Mouse (Mus musculus) ES-Bruce4 (cell line): ENCODE data around the gene Fbln2. TPM values are rescaled to one million over a fixed set of nuclear protein-coding genes. Genes with fewer than 3 reads are reported as not detected.

Experiments used
- H3K27ac ChIP-seq: 2 replicates; pipeline ENCODE4 v1.5.1; 2012; ENCODE audit warnings: low read length, inconsistent platforms; ENCODE audit not compliant: insufficient read depth
- H3K27me3 ChIP-seq: 2 replicates; pipeline ENCODE4 v1.6.1; 2012; ENCODE audit warnings: mild to moderate bottlenecking, low read length, inconsistent platforms; ENCODE audit not compliant: control insufficient read depth, poor library complexity, insufficient read depth, severe bottlenecking
- H3K36me3 ChIP-seq: 2 replicates; pipeline ENCODE4 v1.6.1; 2012; ENCODE audit warnings: inconsistent platforms, mild to moderate bottlenecking, low read length, moderate library complexity; ENCODE audit not compliant: control insufficient read depth, poor library complexity, insufficient read depth, severe bottlenecking
- H3K4me1 ChIP-seq: one replicate; pipeline ENCODE4 v1.8.1; 2011; ENCODE audit warnings: low read length; ENCODE audit not compliant: control insufficient read depth, insufficient read depth
- H3K4me3 ChIP-seq: 2 replicates; pipeline ENCODE4 v1.5.1; 2011; ENCODE audit warnings: low read depth, mild to moderate bottlenecking, low read length
- H3K9ac ChIP-seq: 2 replicates; pipeline ENCODE4 v1.6.1; 2012; ENCODE audit warnings: low read depth, mild to moderate bottlenecking, inconsistent platforms; ENCODE audit not compliant: poor library complexity, severe bottlenecking
- H3K9me3 ChIP-seq: replicated peaks from 2 replicates; pipeline ENCODE4 v1.6.1; 2012; ENCODE audit warnings: mild to moderate bottlenecking, low read length, inconsistent platforms; ENCODE audit not compliant: control insufficient read depth, poor library complexity, insufficient read depth, severe bottlenecking
- CTCF ChIP-seq: IDR thresholded peaks from one replicate; pipeline ENCODE4 v1.8.1; 2011; ENCODE audit warnings: low read depth, low read length
- EP300 ChIP-seq: IDR thresholded peaks from 2 replicates; pipeline ENCODE4 v1.6.1; 2011; ENCODE audit warnings: low read depth, low read length; ENCODE audit not compliant: insufficient read depth
- POLR2A ChIP-seq: IDR thresholded peaks from one replicate; pipeline ENCODE4 v1.8.1; 2011; ENCODE audit warnings: low read length; ENCODE audit not compliant: insufficient read depth
- polyA plus RNA-seq: library from polyadenylated mRNA; stranded (reverse); fragments of >200 nt; gene quantifications from 2 replicates; pipeline ENCODE4 v1.2.4, GENCODE M21; 2011; ENCODE audit warnings: low read depth; ENCODE audit not compliant: missing spikeins, insufficient read depth, insufficient read length

Fbln2 gene
- polyA plus RNA-seq, 1 experiment = 23.3 TPM

GRCm38 (mm10) chr6:91302337-91302736 lies 90.1 kb downstream of the Fbln2 start:
- Histone ChIP-seq H3K4me1 (no peaks in the 10 kb centered on the region), H3K4me3 (no peak overlapping the region), H3K36me3 (no peaks in the 10 kb centered on the region), H3K9me3 (no peaks in the 10 kb centered on the region), H3K9ac (no peak overlapping the region), H3K27ac (no peak overlapping the region), H3K27me3 (no peaks in the 10 kb centered on the region)
- TF ChIP-seq CTCF (no peak), EP300 (no peak), POLR2A (no peak)

- H3K27ac ChIP-seq = no peak overlapping the region
These were observed 91.9 kb downstream of the Fbln2 start for GRCm38 (mm10) chr6:91304172-91304571.

GRCm38 (mm10) chr6:91307972-91308371 lies 95.7 kb downstream of the Fbln2 start:
- TF ChIP-seq EP300 (no peak), CTCF (no peak), POLR2A (no peak)
- Histone ChIP-seq H3K27ac (no peak overlapping the region), H3K4me1 (no peaks in the 10 kb centered on the region), H3K4me3 (no peak overlapping the region), H3K36me3 (no peaks in the 10 kb centered on the region), H3K27me3 (no peaks in the 10 kb centered on the region), H3K9me3 (no peaks in the 10 kb centered on the region), H3K9ac (no peak overlapping the region)

More at GRCm38 (mm10) chr6:91304172-91304571, 91.9 kb downstream of the Fbln2 start:
- TF ChIP-seq POLR2A (no peak), CTCF (no peak), EP300 (no peak)
- H3K9ac ChIP-seq = no peak overlapping the region
- H3K4me1 ChIP-seq = no peaks in the 10 kb centered on the region
- no peaks in the 10 kb centered on the region for H3K9me3 ChIP-seq
- no peaks in the 10 kb centered on the region for H3K36me3 ChIP-seq
- H3K27me3 ChIP-seq = no peaks in the 10 kb centered on the region
- no peak overlapping the region for H3K4me3 ChIP-seq

- no peak overlapping the region for H3K4me3 ChIP-seq
- no peaks in the 10 kb centered on the region for H3K9me3 ChIP-seq
- H3K27me3 ChIP-seq = no peaks in the 10 kb centered on the region
- no peak overlapping the region for H3K27ac ChIP-seq
- TF ChIP-seq CTCF = no peak
- no peak for TF ChIP-seq POLR2A
- no peak for TF ChIP-seq EP300
- no peak overlapping the region for H3K9ac ChIP-seq
- no peaks in the 10 kb centered on the region for H3K4me1 ChIP-seq
- H3K36me3 ChIP-seq = no peaks in the 10 kb centered on the region
These were observed 98.9 kb downstream of the Fbln2 start for GRCm38 (mm10) chr6:91311204-91311603.

GRCm38 (mm10) chr6:91312491-91312890 lies 100.2 kb downstream of the Fbln2 start:
- no peak for TF ChIP-seq EP300
- TF ChIP-seq POLR2A = no peak
- no peak for TF ChIP-seq CTCF
- no peaks in the 10 kb centered on the region for H3K27me3 ChIP-seq
- H3K27ac ChIP-seq = no peak overlapping the region
- H3K4me3 ChIP-seq = no peak overlapping the region
- H3K9ac ChIP-seq = no peak overlapping the region
- H3K4me1 ChIP-seq = no peaks in the 10 kb centered on the region
- H3K36me3 ChIP-seq = no peaks in the 10 kb centered on the region
- H3K9me3 ChIP-seq = peaks cover 2% of the 10 kb centered on the region

Other genes with a start within 250 kb of the Fbln2 start
- gene Iqsec1, start 223.8 kb upstream of the Fbln2 start, polyA plus RNA-seq = 41.7 and 52.6 TPM in 2 replicates
- 36.3 and 46.8 TPM in 2 replicates for gene Nup210, start 95.6 kb upstream of the Fbln2 start, polyA plus RNA-seq
- gene Hdac11, start 55.8 kb upstream of the Fbln2 start, polyA plus RNA-seq = 6.1 and 7.1 TPM in 2 replicates
- gene Wnt7a, start 198.9 kb downstream of the Fbln2 start, polyA plus RNA-seq = 5.3 and 15.8 TPM in 2 replicates